In the genomic region with DNA sequence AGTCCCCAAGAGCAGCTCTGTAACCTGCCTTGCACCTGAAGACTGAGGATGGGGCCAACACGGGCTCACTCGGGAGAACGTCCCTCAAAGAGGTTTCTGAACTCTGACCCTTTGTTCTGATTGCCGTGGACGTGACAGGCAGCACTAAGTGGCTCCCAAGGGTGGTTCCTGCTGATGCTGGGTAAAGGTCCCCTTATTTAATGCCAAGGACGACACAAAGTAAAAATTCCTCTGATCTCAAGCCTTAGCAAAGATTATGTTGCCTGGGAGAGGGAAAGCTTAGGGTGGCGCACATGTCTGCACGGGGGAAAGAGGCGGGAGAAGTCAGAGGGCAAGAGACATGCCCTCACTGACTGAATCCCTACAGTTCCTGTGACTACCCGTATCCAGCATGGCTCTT, we compare ENCODE assay signal across 34 mouse cellular contexts. TPM values are rescaled to one million over a fixed set of nuclear protein-coding genes. Genes with fewer than 3 reads are reported as not detected.
DNase-seq lines count a peak whose midpoint lies in the region; ATAC-seq and TF ChIP-seq lines count a peak whose summit lies in the region.
"Had no signal": no experiment of that assay in that cellular context is flagged by ENCODE, and none has a peak within 500 bp of the region (broad histone marks: within the 10 kb centered on the region; RNA-seq: fewer than 3 reads in every experiment).

No protein-coding gene starts in this region.

- H3K9ac ChIP-seq in liver, adult 2 months (ENCODE audit: low read depth, low read length), result no peak overlapping the region
- no peak overlapping the region for H3K9ac ChIP-seq in liver, embryonic 12.5 days
- H3K9ac ChIP-seq in stomach, embryonic 15.5 days, result no peak overlapping the region
- H3K9ac ChIP-seq: embryonic facial prominence, embryonic 15.5 days; forebrain, embryonic 12.5 days; forebrain, postnatal 0 days; hindbrain, embryonic 14.5 days; limb, embryonic 13.5 days; midbrain, embryonic 15.5 days; neural tube, embryonic 15.5 days had no signal

- peak; percentile 70 for DNase-seq in adrenal gland, adult 2 months
- DNase-seq in adrenal gland, adult 8-10 months, result no peak
- peak; percentile 47 for DNase-seq in liver, adult 2 months (ENCODE audit: extremely low read depth, low read depth, low spot score)
- DNase-seq in gastrocnemius, postnatal 36 days, result no peak
- DNase-seq in right cerebral cortex, postnatal 14 days, result no peak
- DNase-seq: cerebellum, adult 2 months; cerebellum, postnatal 25 days; forebrain, postnatal 0 days; gastrocnemius, postnatal 10 days; kidney, adult 2 months; kidney, postnatal 4 days; lung, adult 18-20 months; lung, postnatal 10 days; retina, postnatal 1 day; thymus, postnatal 14 days had no signal

- TF ChIP-seq POLR2A in liver, adult 2 months (IDR thresholded peaks at IDR 0.05; ENCODE audit: extremely low read depth, insufficient read depth, low read length), result no peak

- H3K36me3 ChIP-seq in liver, adult 2 months (ENCODE audit: control insufficient read depth, insufficient read depth, low read length), result no peaks in the 10 kb centered on the region
- H3K36me3 ChIP-seq in liver, embryonic 12.5 days, result no peaks in the 10 kb centered on the region
- no peaks in the 10 kb centered on the region for H3K36me3 ChIP-seq in stomach, embryonic 15.5 days
- H3K36me3 ChIP-seq: embryonic facial prominence, embryonic 10.5 days; embryonic facial prominence, embryonic 15.5 days; forebrain, embryonic 12.5 days; G1E; heart, embryonic 10.5 days; limb, embryonic 13.5 days; midbrain, embryonic 15.5 days; neural tube, embryonic 15.5 days had no signal

- intact Hi-C loops in gastrocnemius, postnatal 36 days (cut with DNase I), result no loop called here

- 34% methylated on average over 10 of the region's 10 CpGs for WGBS in liver, adult 2 months
- WGBS in liver, embryonic 12.5 days (ENCODE audit: insufficient replicate concordance), result 65% methylated on average over 10 of the region's 10 CpGs
- WGBS in stomach, embryonic 15.5 days, result 52% methylated on average over 10 of the region's 10 CpGs

- no peaks in the 10 kb centered on the region for H3K9me3 ChIP-seq in liver, embryonic 12.5 days (replicated peaks)
- no peaks in the 10 kb centered on the region for H3K9me3 ChIP-seq in stomach, embryonic 15.5 days
- H3K9me3 ChIP-seq: embryonic facial prominence, embryonic 10.5 days; embryonic facial prominence, embryonic 15.5 days; forebrain, embryonic 12.5 days; heart, embryonic 10.5 days; limb, embryonic 13.5 days; midbrain, embryonic 15.5 days; neural tube, embryonic 15.5 days had no signal

- TF ChIP-seq CTCF in liver, adult 2 months (IDR thresholded peaks at IDR 0.05; ENCODE audit: low read depth, low read length), result no peak

- no peak overlapping the region for H3K4me2 ChIP-seq in liver, embryonic 12.5 days
- no peak overlapping the region for H3K4me2 ChIP-seq in stomach, embryonic 15.5 days
- H3K4me2 ChIP-seq: embryonic facial prominence, embryonic 15.5 days; forebrain, embryonic 12.5 days; hindbrain, embryonic 14.5 days; limb, embryonic 13.5 days; midbrain, embryonic 15.5 days; neural tube, embryonic 15.5 days had no signal

- no peak for ATAC-seq in liver, embryonic 12.5 days
- ATAC-seq in stomach, embryonic 15.5 days (ENCODE audit: insufficient read depth, low FRiP score, low read depth), result peak; percentile 44; the same call in 1 of the 2 replicates
- ATAC-seq: forebrain, postnatal 0 days; midbrain, embryonic 15.5 days had no signal

- H3K4me3 ChIP-seq in liver, adult 2 months (ENCODE audit: insufficient read depth, low read depth, low read length), result no peak overlapping the region
- H3K4me3 ChIP-seq in liver, embryonic 12.5 days, result no peak overlapping the region
- H3K4me3 ChIP-seq in brown adipose tissue, adult 24 weeks (ENCODE audit: insufficient read depth, low read depth, low read length), result no peak overlapping the region
- no peak overlapping the region for H3K4me3 ChIP-seq in stomach, embryonic 15.5 days (replicated peaks)
- H3K4me3 ChIP-seq: embryonic facial prominence, embryonic 10.5 days; embryonic facial prominence, embryonic 15.5 days; forebrain, embryonic 12.5 days; heart, embryonic 10.5 days; limb, embryonic 13.5 days; midbrain, embryonic 15.5 days; neural tube, embryonic 15.5 days had no signal

- H3K4me1 ChIP-seq in liver, adult 2 months (ENCODE audit: control insufficient read depth, insufficient read depth, low read length), result no peaks in the 10 kb centered on the region; the same call in 1 of the 2 replicates
- peaks cover 34% of the 10 kb centered on the region for H3K4me1 ChIP-seq in liver, embryonic 12.5 days
- no peaks in the 10 kb centered on the region for H3K4me1 ChIP-seq in brown adipose tissue, adult 24 weeks (ENCODE audit: control insufficient read depth, insufficient read depth, insufficient read length, low read length)
- H3K4me1 ChIP-seq in stomach, embryonic 15.5 days, result no peaks in the 10 kb centered on the region
- H3K4me1 ChIP-seq: embryonic facial prominence, embryonic 15.5 days; forebrain, embryonic 12.5 days; limb, embryonic 13.5 days; midbrain, embryonic 15.5 days; neural tube, embryonic 15.5 days had no signal

- no peaks in the 10 kb centered on the region for H3K27me3 ChIP-seq in liver, adult 2 months (ENCODE audit: control insufficient read depth, insufficient read depth, low read length)
- no peaks in the 10 kb centered on the region; the same call in 1 of the 2 replicates for H3K27me3 ChIP-seq in liver, embryonic 12.5 days (replicated peaks)
- H3K27me3 ChIP-seq in stomach, embryonic 15.5 days (replicated peaks), result no peaks in the 10 kb centered on the region
- H3K27me3 ChIP-seq: embryonic facial prominence, embryonic 15.5 days; forebrain, embryonic 12.5 days; limb, embryonic 13.5 days; midbrain, embryonic 15.5 days; neural tube, embryonic 15.5 days had no signal

- H3K27ac ChIP-seq in liver, adult 2 months (replicated peaks; ENCODE audit: insufficient read depth, low read depth, low read length), result no peak overlapping the region
- H3K27ac ChIP-seq in liver, embryonic 12.5 days, result no peak overlapping the region
- H3K27ac ChIP-seq in brown adipose tissue, adult 24 weeks (replicated peaks; ENCODE audit: low read depth, low read length), result peak overlapping the region; percentile 69
- H3K27ac ChIP-seq in stomach, embryonic 15.5 days, result no peak overlapping the region
- H3K27ac ChIP-seq: embryonic facial prominence, embryonic 10.5 days; embryonic facial prominence, embryonic 15.5 days; forebrain, embryonic 12.5 days; heart, embryonic 10.5 days; hindbrain, embryonic 14.5 days; limb, embryonic 13.5 days; midbrain, embryonic 15.5 days; neural tube, embryonic 15.5 days had no signal

- no peaks in the 10 kb centered on the region for H3K79me2 ChIP-seq in liver, adult 2 months (ENCODE audit: control insufficient read depth, insufficient read depth, low read length)

RNA-seq across cellular contexts. Expression of a gene that starts 11.6 kb away (rescaled TPM):
- 100 to 1,000 TPM; 116 to 132 TPM for total RNA-seq in adrenal gland, adult 2 months (2021)
- 55.2 and 65.0 TPM in 2 replicates for polyA plus RNA-seq in adrenal gland, adult 2 months (2012; rRNA removed)
- total RNA-seq in adrenal gland, adult 8-10 months (2022), result 100 to 1,000 TPM; 110 to 151 (median 127) TPM
- 14.5 and 22.3 TPM in 2 replicates for total RNA-seq in liver, adult 2 months (2014; rRNA removed)
- polyA plus RNA-seq in liver, adult 2 months (2012; rRNA removed), result 23.2 and 25.2 TPM in 2 replicates
- 56.5 and 59.7 TPM in 2 replicates for polyA plus RNA-seq in liver, embryonic 12.5 days (2016; fragmentation: Nextera tagmentation; extraction: Ambion mirVana)
- polyA plus RNA-seq in brown adipose tissue, adult 24 weeks (2012; ENCODE audit: insufficient read depth, insufficient read length, missing spikeins), result 14.2 and 24.7 TPM in 2 replicates
- 24.0 and 25.8 TPM in 2 replicates for polyA plus RNA-seq in stomach, embryonic 15.5 days (2015; fragmentation: Nextera tagmentation; extraction: Ambion mirVana)
- total RNA-seq in gastrocnemius, postnatal 36 days (2021), result 10 to 100 TPM; 37.5 to 48.9 TPM

RNA-seq across cellular contexts. Expression of a gene that starts 14.6 kb away (rescaled TPM):
- not detected for total RNA-seq in adrenal gland, adult 2 months (2021)
- polyA plus RNA-seq in adrenal gland, adult 2 months (2012; rRNA removed), result 0.06 and 0.19 TPM in 2 replicates
- total RNA-seq in adrenal gland, adult 8-10 months (2022), result under 1 TPM; 0.09 to 0.28 (median 0.26) TPM
- total RNA-seq in liver, adult 2 months (2014; rRNA removed), result not detected in 2 replicates
- polyA plus RNA-seq in liver, adult 2 months (2012; rRNA removed), result not detected in 2 replicates
- polyA plus RNA-seq in liver, embryonic 12.5 days (2016; fragmentation: Nextera tagmentation; extraction: Ambion mirVana), result 0.06 and 0.08 TPM in 2 replicates
- polyA plus RNA-seq in brown adipose tissue, adult 24 weeks (2012; ENCODE audit: insufficient read depth, insufficient read length, missing spikeins), result not detected in 2 replicates
- polyA plus RNA-seq in stomach, embryonic 15.5 days (2015; fragmentation: Nextera tagmentation; extraction: Ambion mirVana), result 0.05 and 0.12 TPM in 2 replicates
- total RNA-seq in gastrocnemius, postnatal 36 days (2021), result not detected
- total RNA-seq: forebrain, postnatal 0 days; granulocyte monocyte progenitor cell, adult 5-6 weeks; hematopoietic stem cell, adult 5-6 weeks; layer of hippocampus, adult 8-10 months; layer of hippocampus, postnatal 25 days; left cerebral cortex, postnatal 36 days had no signal
- polyA plus RNA-seq: cerebellum, adult 2 months; embryonic facial prominence, embryonic 10.5 days; G1E; heart, embryonic 10.5 days; spleen, adult 2 months; urinary bladder, adult 2 months had no signal

RNA-seq across cellular contexts. Expression of a gene that starts 32.3 kb away (rescaled TPM):
- 100 to 1,000 TPM; 172 to 181 TPM for total RNA-seq in adrenal gland, adult 2 months (2021)
- polyA plus RNA-seq in adrenal gland, adult 2 months (2012; rRNA removed), result 118 and 132 TPM in 2 replicates
- total RNA-seq in adrenal gland, adult 8-10 months (2022), result 100 to 1,000 TPM in 3 of 4 experiments, 10 to 100 TPM in 1; 77.8 to 122 (median 108) TPM
- 18.7 and 21.1 TPM in 2 replicates for total RNA-seq in liver, adult 2 months (2014; rRNA removed)
- 38.7 and 39.9 TPM in 2 replicates for polyA plus RNA-seq in liver, adult 2 months (2012; rRNA removed)
- polyA plus RNA-seq in liver, embryonic 12.5 days (2016; fragmentation: Nextera tagmentation; extraction: Ambion mirVana), result 18.5 and 20.0 TPM in 2 replicates
- 589 and 634 TPM in 2 replicates for polyA plus RNA-seq in brown adipose tissue, adult 24 weeks (2012; ENCODE audit: insufficient read depth, insufficient read length, missing spikeins)
- polyA plus RNA-seq in stomach, embryonic 15.5 days (2015; fragmentation: Nextera tagmentation; extraction: Ambion mirVana), result 25.5 and 30.3 TPM in 2 replicates
- 1 to 10 TPM; 8.0 to 9.3 TPM for total RNA-seq in gastrocnemius, postnatal 36 days (2021)

RNA-seq across cellular contexts. Expression of a gene that starts 58.8 kb away (rescaled TPM):
- 1 to 10 TPM; 5.6 to 5.8 TPM for total RNA-seq in adrenal gland, adult 2 months (2021)
- 4.2 and 4.3 TPM in 2 replicates for polyA plus RNA-seq in adrenal gland, adult 2 months (2012; rRNA removed)
- total RNA-seq in adrenal gland, adult 8-10 months (2022), result 1 to 10 TPM; 5.7 to 8.5 (median 6.7) TPM
- total RNA-seq in liver, adult 2 months (2014; rRNA removed), result 0.92 and 1.1 TPM in 2 replicates
- polyA plus RNA-seq in liver, adult 2 months (2012; rRNA removed), result 0.78 and 1.1 TPM in 2 replicates
- 2.8 and 3.0 TPM in 2 replicates for polyA plus RNA-seq in liver, embryonic 12.5 days (2016; fragmentation: Nextera tagmentation; extraction: Ambion mirVana)
- 1.5 and 1.7 TPM in 2 replicates for polyA plus RNA-seq in brown adipose tissue, adult 24 weeks (2012; ENCODE audit: insufficient read depth, insufficient read length, missing spikeins)
- 9.2 and 9.3 TPM in 2 replicates for polyA plus RNA-seq in stomach, embryonic 15.5 days (2015; fragmentation: Nextera tagmentation; extraction: Ambion mirVana)
- total RNA-seq in gastrocnemius, postnatal 36 days (2021), result 1 to 10 TPM; 2.3 to 2.5 TPM

Comparison
In these comparisons a context has a peak if more than half of its experiments do, and no peak if none do; other contexts are left out.
1. DNase-seq: peak in adrenal gland, adult 2 months (single experiment) and liver, adult 2 months (single experiment); none in adrenal gland, adult 8-10 months (single experiment), gastrocnemius, postnatal 36 days (0 of 2) and right cerebral cortex, postnatal 14 days (single experiment).